Mouse (Mus musculus): ENCODE results near the gene Acly.

Acly gene

DNA sequence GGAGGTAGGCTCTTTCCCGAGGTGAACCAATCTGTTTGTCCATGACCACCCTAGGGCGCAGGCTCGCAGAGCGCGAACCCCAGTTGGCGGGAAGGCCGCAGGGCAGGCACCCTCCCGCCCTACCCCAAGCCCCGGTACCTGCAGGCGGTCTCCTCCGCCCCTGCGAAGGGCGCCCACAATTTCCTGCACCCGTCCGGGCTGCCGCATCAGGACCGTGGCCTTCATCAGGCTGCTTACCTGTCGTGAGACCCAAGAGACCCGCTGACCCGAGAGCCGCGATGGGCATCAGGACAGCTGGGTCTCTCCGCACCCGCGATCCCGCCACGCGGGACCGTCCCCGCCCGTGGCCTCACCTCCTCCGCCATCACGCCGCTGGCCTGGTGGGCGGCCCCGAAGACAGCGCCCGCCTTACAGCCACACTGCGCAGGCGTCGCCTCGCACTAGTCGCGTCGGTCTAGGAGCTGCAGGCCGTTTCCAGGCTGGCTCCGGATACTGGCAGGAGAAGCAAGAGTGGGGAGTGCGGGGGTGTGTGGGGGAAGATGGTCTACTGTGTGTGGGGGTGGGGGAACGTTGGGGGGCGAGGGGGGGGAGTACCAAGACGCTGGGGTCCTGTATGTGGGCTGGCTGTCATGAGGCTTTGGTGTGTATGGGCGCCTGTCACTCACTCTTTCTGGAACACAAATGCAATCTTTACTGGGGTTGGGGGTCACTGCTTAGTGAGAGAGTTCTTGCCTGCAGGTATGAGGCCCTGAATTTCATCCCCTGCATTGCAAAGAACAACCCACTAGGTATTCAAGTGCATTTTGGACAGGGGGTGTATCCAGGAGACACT is 86.9 kb downstream of the Acly start:
- peak; percentile 81 for DNase-seq

DNA sequence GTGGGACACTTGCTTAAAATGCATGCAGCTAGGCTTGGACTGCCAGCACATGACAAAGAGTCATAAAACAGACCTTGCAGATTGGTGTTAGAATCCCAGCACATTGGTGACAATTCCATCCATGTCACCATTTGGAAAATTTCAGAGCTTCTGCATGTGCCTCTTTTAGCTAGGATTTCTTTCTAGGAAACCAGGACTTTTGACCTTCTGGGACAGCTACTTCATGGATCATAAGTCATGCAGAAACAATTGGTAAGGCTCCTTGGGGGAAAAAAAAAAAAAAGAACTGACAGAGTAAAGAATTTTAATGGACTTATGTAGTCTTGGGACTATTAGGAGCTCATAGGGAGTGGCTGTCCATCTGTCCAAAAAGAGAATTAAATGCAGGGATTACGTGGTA is 89.9 kb downstream of the Acly start:
- DNase-seq: no peak

DNA sequence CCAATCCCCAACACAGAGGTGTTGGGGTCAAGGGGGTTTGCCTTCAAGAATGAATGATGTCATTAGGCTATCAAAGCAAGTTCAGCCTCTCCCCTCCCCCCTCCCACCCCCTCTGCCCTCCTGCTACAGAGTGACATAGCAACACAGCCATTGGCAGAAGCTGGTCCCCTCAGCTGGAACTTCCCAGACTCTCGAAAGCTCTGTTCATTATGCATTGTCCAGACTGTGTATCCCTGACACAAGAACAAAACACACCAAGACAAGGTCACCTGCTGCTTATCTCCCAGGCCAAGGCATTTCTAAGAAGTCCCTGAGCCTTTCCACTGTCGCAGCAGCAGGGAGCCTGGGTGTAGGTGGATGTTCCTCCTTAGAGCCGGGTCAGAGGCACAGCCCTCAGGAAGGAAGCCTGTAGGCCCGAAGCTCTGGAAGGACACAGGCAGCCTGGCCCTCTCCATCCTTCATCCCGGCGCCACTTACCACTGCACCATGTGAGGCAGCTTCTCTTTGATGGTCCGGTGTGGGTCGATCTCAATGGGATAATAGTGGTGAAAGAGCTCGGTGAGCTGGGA is 92.0 kb downstream of the Acly start:
- no peak for DNase-seq

GRCm38 (mm10) chr11:100432002-100432401 is 95.8 kb downstream of the Acly start:
- no peak for DNase-seq

DNA sequence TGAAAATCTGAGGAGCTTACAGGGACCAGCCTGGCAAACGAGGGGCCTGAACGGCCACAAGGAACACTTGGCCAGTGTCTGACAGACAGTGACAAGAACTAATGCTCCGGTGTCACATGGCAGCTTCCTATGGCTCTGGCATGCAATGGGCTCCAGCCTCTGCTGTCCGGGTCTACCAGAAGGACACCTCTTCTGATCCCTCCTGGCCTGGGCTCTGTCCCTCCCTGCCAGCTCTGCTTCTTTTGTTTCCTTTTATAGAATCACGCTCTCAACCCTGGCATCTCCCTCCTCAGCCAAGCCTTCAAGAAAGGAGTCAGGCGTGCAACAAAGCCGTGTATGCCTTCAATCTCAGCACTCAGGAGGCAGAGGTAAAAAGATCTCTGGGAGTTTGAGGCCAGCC is 97.7 kb downstream of the Acly start:
- DNase-seq: no peak

DNA sequence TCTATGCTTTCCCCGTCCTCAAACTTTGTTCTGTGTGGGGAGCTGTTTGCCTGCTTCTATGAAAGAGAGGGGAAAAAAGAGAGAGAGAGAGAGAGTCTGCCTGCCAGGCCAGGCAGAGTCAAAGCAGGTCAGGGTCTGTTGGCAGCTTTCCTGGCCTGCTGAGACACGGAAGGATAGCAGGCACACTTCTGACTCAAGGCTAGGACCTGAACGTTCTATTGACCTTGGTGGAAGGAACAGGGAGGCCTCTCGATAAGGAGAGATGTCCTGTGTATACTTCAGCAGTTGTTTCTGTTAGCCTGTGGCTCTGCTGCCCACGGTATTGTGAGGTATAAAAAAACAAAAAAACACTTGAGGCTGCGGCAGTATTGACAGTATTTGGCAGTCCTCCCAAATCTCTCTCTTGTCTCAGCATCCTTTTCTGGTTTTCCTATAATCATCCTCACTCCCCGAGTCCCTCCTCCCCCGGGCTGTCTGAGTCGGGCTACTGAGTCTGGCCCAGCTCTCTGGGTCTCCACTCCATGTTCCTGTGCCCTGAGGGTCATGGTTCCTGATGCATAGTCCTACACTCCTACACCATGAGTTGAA is 99.1 kb downstream of the Acly start:
- no peak for DNase-seq

GRCm38 (mm10) chr11:100426820-100427219 is 101.0 kb downstream of the Acly start:
- no peak for DNase-seq

All from cerebellum, adult 11 months (tissue).